Mouse (Mus musculus): ENCODE measurements around the gene Atp2b2. TPM values are rescaled to one million over a fixed set of nuclear protein-coding genes. Genes with fewer than 3 reads are reported as not detected.

The Atp2b2 gene
- polyA plus RNA-seq, 1 experiment: not detected

- H3K4me1 ChIP-seq (ENCODE audit: control insufficient read depth, insufficient read depth, low read length): no peaks in the 10 kb centered on the region
- TF ChIP-seq CTCF (IDR thresholded peaks at IDR 0.05; ENCODE audit: borderline replicate concordance, insufficient read depth, low read length): no peak
- TF ChIP-seq POLR2A (IDR thresholded peaks at IDR 0.05; ENCODE audit: low read depth, low read length): no peak
- H3K4me3 ChIP-seq (ENCODE audit: insufficient read depth, low read length): no peak overlapping the region
- H3K27ac ChIP-seq (ENCODE audit: insufficient read depth, low read length): no peak overlapping the region
Observed at GRCm38 (mm10) chr6:113798921-113799320, 243.5 kb downstream of the Atp2b2 start.

- TF ChIP-seq POLR2A (IDR thresholded peaks at IDR 0.05; ENCODE audit: low read depth, low read length) (no peak), CTCF (IDR thresholded peaks at IDR 0.05; ENCODE audit: borderline replicate concordance, insufficient read depth, low read length) (no peak)
- Histone ChIP-seq H3K27ac (ENCODE audit: insufficient read depth, low read length) (no peak overlapping the region), H3K4me3 (ENCODE audit: insufficient read depth, low read length) (no peak overlapping the region), H3K4me1 (ENCODE audit: control insufficient read depth, insufficient read depth, low read length) (no peaks in the 10 kb centered on the region)
Observed at GRCm38 (mm10) chr6:113795241-113795702, 247.1 kb downstream of the Atp2b2 start.

DNA sequence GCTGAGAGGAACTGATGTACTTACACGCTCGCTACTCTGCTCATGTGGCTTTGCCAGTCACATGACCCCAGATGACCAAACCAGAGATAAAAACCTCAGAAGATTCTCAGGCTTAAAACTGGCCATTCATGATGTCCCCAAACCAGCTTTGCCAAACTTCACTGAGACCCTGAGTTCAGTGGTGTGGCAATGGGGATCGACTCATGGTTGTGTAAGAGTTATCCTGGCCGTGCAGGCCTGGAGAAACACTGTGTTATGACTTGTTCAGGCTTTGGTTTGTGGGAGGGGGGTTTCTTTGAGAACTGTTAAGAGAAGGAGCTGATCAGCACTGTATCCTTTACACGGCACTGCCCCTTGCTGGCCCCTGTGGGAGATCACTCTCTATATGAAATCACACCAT, 250.0 kb downstream of the Atp2b2 start:
- no peaks in the 10 kb centered on the region for H3K4me1 ChIP-seq (ENCODE audit: control insufficient read depth, insufficient read depth, low read length)

DNA sequence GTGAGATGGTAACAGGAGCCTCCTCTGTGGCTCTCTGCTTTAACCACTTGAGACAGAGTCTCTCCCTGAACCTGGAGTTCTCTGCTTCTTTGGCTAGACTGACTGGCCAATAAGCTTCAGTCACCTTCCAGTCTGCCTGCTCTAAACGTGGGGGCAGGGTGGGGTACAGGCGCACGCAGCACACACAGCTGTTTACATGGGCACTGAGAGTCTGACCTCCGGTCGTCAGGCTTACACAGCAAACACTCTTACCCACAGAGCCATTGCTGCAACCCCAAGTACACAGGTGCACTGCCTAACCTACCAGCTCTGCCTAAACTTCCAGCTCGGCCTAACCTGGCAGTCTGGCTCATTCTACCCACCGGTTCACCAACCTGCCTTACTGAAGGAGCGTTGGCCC, 251.4 kb downstream of the Atp2b2 start:
- TF ChIP-seq CTCF (IDR thresholded peaks at IDR 0.05; ENCODE audit: borderline replicate concordance, insufficient read depth, low read length) (no peak), POLR2A (IDR thresholded peaks at IDR 0.05; ENCODE audit: low read depth, low read length) (no peak)
- Histone ChIP-seq H3K4me1 (ENCODE audit: control insufficient read depth, insufficient read depth, low read length) (no peaks in the 10 kb centered on the region), H3K27ac (ENCODE audit: insufficient read depth, low read length) (no peak overlapping the region), H3K4me3 (ENCODE audit: insufficient read depth, low read length) (no peak overlapping the region)

More for the DNA sequence above, 250.0 kb downstream of the Atp2b2 start:
- H3K27ac ChIP-seq (ENCODE audit: insufficient read depth, low read length): no peak overlapping the region
- H3K4me3 ChIP-seq (ENCODE audit: insufficient read depth, low read length): no peak overlapping the region
- TF ChIP-seq CTCF (IDR thresholded peaks at IDR 0.05; ENCODE audit: borderline replicate concordance, insufficient read depth, low read length): no peak
- TF ChIP-seq POLR2A (IDR thresholded peaks at IDR 0.05; ENCODE audit: low read depth, low read length): no peak

GRCm38 (mm10) chr6:113787459-113787968, 254.9 kb downstream of the Atp2b2 start:
- Histone ChIP-seq H3K27ac (ENCODE audit: insufficient read depth, low read length) (no peak overlapping the region), H3K4me1 (ENCODE audit: control insufficient read depth, insufficient read depth, low read length) (no peaks in the 10 kb centered on the region), H3K4me3 (ENCODE audit: insufficient read depth, low read length) (no peak overlapping the region)
- TF ChIP-seq CTCF (IDR thresholded peaks at IDR 0.05; ENCODE audit: borderline replicate concordance, insufficient read depth, low read length) (no peak), POLR2A (IDR thresholded peaks at IDR 0.05; ENCODE audit: low read depth, low read length) (no peak)

GRCm38 (mm10) chr6:113785658-113786057, 256.8 kb downstream of the Atp2b2 start:
- Histone ChIP-seq H3K4me1 (ENCODE audit: control insufficient read depth, insufficient read depth, low read length) (no peaks in the 10 kb centered on the region), H3K27ac (ENCODE audit: insufficient read depth, low read length) (no peak overlapping the region), H3K4me3 (ENCODE audit: insufficient read depth, low read length) (no peak overlapping the region)
- TF ChIP-seq CTCF (IDR thresholded peaks at IDR 0.05; ENCODE audit: borderline replicate concordance, insufficient read depth, low read length): no peak
- no peak for TF ChIP-seq POLR2A (IDR thresholded peaks at IDR 0.05; ENCODE audit: low read depth, low read length)

DNA sequence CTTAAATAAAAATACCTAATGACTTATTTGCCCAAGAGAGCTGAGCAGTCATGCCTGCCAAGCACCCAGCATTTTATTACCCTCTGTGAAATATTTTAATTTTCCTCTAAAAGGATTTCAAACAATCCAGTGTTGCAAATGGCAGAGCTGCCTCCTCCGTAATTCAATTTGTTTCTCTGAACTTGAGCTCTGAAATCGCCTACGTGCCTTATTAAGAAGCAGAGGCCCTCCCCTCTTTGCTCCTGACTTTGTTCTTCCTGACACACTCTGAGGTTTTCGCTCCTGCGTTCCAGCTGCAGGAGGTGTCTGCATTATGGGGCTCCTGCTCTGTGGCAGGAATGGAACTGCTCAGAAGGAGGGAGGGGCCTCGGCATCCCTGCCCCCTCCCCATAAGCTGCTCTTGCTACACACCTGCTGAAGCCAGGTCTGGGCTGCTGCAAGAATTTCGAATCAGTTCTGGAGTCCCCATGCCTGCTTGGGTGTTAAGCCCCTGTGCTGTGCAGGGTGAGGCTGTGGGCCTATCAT, 264.1 kb downstream of the Atp2b2 start:
- TF ChIP-seq CTCF (IDR thresholded peaks at IDR 0.05; ENCODE audit: borderline replicate concordance, insufficient read depth, low read length): no peak
- TF ChIP-seq POLR2A (IDR thresholded peaks at IDR 0.05; ENCODE audit: low read depth, low read length): no peak
- Histone ChIP-seq H3K4me3 (ENCODE audit: insufficient read depth, low read length) (no peak overlapping the region), H3K4me1 (ENCODE audit: control insufficient read depth, insufficient read depth, low read length) (no peaks in the 10 kb centered on the region), H3K27ac (ENCODE audit: insufficient read depth, low read length) (no peak overlapping the region)

DNA sequence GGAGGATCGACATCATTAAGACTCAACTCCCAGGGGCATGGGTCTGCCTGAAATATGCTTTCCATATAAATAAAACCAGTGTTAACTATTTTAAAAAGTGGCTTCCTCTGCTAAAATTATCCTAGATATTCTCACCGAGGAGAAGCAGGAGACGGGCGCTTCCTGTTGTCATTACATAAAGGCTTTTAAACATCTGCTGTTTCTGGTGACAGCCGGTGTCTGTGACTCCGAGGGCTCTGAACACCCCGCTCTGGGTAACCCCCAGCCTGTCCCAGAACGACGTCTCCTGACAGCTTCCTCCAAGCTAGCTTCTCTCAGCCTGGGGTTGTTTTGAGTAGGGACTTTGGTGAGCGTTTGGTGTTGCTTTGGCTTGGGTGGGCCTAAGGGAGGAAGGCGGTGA, 273.6 kb downstream of the Atp2b2 start:
- no peaks in the 10 kb centered on the region for H3K4me1 ChIP-seq (ENCODE audit: control insufficient read depth, insufficient read depth, low read length)
- no peak overlapping the region for H3K4me3 ChIP-seq (ENCODE audit: insufficient read depth, low read length)
- H3K27ac ChIP-seq (ENCODE audit: insufficient read depth, low read length): no peak overlapping the region
- TF ChIP-seq CTCF (IDR thresholded peaks at IDR 0.05; ENCODE audit: borderline replicate concordance, insufficient read depth, low read length) (no peak), POLR2A (IDR thresholded peaks at IDR 0.05; ENCODE audit: low read depth, low read length) (no peak)

DNA sequence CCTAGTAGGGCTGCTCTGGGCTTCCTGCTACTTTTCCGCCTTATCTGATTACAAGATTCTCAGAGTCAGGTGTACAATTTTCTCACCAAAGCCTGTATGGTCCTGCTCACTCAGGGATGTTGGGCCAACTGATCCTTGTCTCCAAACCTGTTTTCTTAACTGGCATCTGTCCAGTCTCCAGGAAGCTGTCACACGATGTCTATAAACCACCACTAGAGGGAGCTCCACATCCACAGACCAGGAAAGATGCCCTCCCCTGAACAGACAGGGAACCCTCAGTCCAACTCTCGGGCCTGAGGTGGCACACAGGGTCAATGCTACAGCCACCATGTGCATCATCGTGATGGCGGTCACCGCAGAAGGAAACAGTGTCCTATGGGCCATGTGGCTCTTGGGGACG, 280.8 kb downstream of the Atp2b2 start:
- Histone ChIP-seq H3K27ac (ENCODE audit: insufficient read depth, low read length) (no peak overlapping the region), H3K4me1 (ENCODE audit: control insufficient read depth, insufficient read depth, low read length) (no peaks in the 10 kb centered on the region), H3K4me3 (ENCODE audit: insufficient read depth, low read length) (no peak overlapping the region)
- TF ChIP-seq CTCF (IDR thresholded peaks at IDR 0.05; ENCODE audit: borderline replicate concordance, insufficient read depth, low read length): peak; percentile 53; the same call in 1 of the 2 replicates
- no peak for TF ChIP-seq POLR2A (IDR thresholded peaks at IDR 0.05; ENCODE audit: low read depth, low read length)

- H3K27ac ChIP-seq (ENCODE audit: insufficient read depth, low read length): no peak overlapping the region
- no peaks in the 10 kb centered on the region for H3K4me1 ChIP-seq (ENCODE audit: control insufficient read depth, insufficient read depth, low read length)
- TF ChIP-seq POLR2A (IDR thresholded peaks at IDR 0.05; ENCODE audit: low read depth, low read length): no peak
- TF ChIP-seq CTCF (IDR thresholded peaks at IDR 0.05; ENCODE audit: borderline replicate concordance, insufficient read depth, low read length): no peak
- no peak overlapping the region for H3K4me3 ChIP-seq (ENCODE audit: insufficient read depth, low read length)
Observed at GRCm38 (mm10) chr6:113749119-113749685, 293.2 kb downstream of the Atp2b2 start.

All from embryonic fibroblast, embryonic 13.5 days (primary cell).